Mouse (Mus musculus): Measurements from ENCODE around the gene Ivns1abp. TPM values are rescaled to one million over a fixed set of nuclear protein-coding genes. Genes with fewer than 3 reads are reported as not detected.

Ivns1abp gene
- polyA plus RNA-seq, 1 experiment from 2014 or later: 319 TPM

- Histone ChIP-seq H3K27me3 (replicated peaks) (no peaks in the 10 kb centered on the region), H3K27ac (ENCODE audit: poor library complexity, severe bottlenecking) (no peak overlapping the region), H3K4me1 (replicated peaks) (peaks cover 2% of the 10 kb centered on the region; the same call in 1 of the 2 replicates), H3K4me3 (no peak overlapping the region), H3K36me3 (no peaks in the 10 kb centered on the region), H3K4me2 (no peak overlapping the region), H3K9me3 (replicated peaks) (no peaks in the 10 kb centered on the region), H3K9ac (no peak overlapping the region)
- no peak for ATAC-seq (ENCODE audit: insufficient number of reproducible peaks, low FRiP score)
- WGBS: 77% methylated on average over 5 of the region's 5 CpGs
Observed at GRCm38 (mm10) chr1:151310511-151310910, 33.8 kb upstream of the Ivns1abp start.

GRCm38 (mm10) chr1:151311379-151311778, 32.9 kb upstream of the Ivns1abp start:
- no peak overlapping the region for H3K27ac ChIP-seq (ENCODE audit: poor library complexity, severe bottlenecking)
- H3K9ac ChIP-seq: no peak overlapping the region
- ATAC-seq (ENCODE audit: insufficient number of reproducible peaks, low FRiP score): no peak
- H3K4me2 ChIP-seq: no peak overlapping the region
- no peaks in the 10 kb centered on the region for H3K36me3 ChIP-seq
- no peaks in the 10 kb centered on the region for H3K27me3 ChIP-seq (replicated peaks)
- no peaks in the 10 kb centered on the region for H3K9me3 ChIP-seq (replicated peaks)
- peaks cover 2% of the 10 kb centered on the region; the same call in 1 of the 2 replicates for H3K4me1 ChIP-seq (replicated peaks)
- H3K4me3 ChIP-seq: no peak overlapping the region
- WGBS: 89% methylated on average over 11 of the region's 11 CpGs

GRCm38 (mm10) chr1:151319267-151319666, 25.0 kb upstream of the Ivns1abp start:
- Histone ChIP-seq H3K9ac (no peak overlapping the region), H3K4me2 (no peak overlapping the region), H3K36me3 (no peaks in the 10 kb centered on the region), H3K9me3 (replicated peaks) (no peaks in the 10 kb centered on the region), H3K4me1 (replicated peaks) (no peaks in the 10 kb centered on the region), H3K27ac (ENCODE audit: poor library complexity, severe bottlenecking) (no peak overlapping the region), H3K27me3 (replicated peaks) (no peaks in the 10 kb centered on the region), H3K4me3 (no peak overlapping the region)
- 88% methylated on average over 7 of the region's 7 CpGs for WGBS
- no peak for ATAC-seq (ENCODE audit: insufficient number of reproducible peaks, low FRiP score)

GRCm38 (mm10) chr1:151320408-151320807, 23.9 kb upstream of the Ivns1abp start:
- Histone ChIP-seq H3K9ac (no peak overlapping the region), H3K27me3 (replicated peaks) (no peaks in the 10 kb centered on the region), H3K9me3 (replicated peaks) (no peaks in the 10 kb centered on the region), H3K4me2 (no peak overlapping the region), H3K36me3 (no peaks in the 10 kb centered on the region), H3K27ac (ENCODE audit: poor library complexity, severe bottlenecking) (no peak overlapping the region), H3K4me1 (replicated peaks) (no peaks in the 10 kb centered on the region), H3K4me3 (no peak overlapping the region)
- no peak for ATAC-seq (ENCODE audit: insufficient number of reproducible peaks, low FRiP score)
- 41% methylated on average over 4 of the region's 4 CpGs for WGBS

- Histone ChIP-seq H3K36me3 (no peaks in the 10 kb centered on the region), H3K9ac (no peak overlapping the region), H3K27me3 (replicated peaks) (no peaks in the 10 kb centered on the region), H3K4me3 (no peak overlapping the region), H3K9me3 (replicated peaks) (no peaks in the 10 kb centered on the region), H3K27ac (ENCODE audit: poor library complexity, severe bottlenecking) (no peak overlapping the region), H3K4me2 (no peak overlapping the region), H3K4me1 (replicated peaks) (no peaks in the 10 kb centered on the region)
- WGBS: 86% methylated on average over 1 of the region's 1 CpGs
- ATAC-seq (ENCODE audit: insufficient number of reproducible peaks, low FRiP score): no peak
Observed at GRCm38 (mm10) chr1:151325328-151325727, 18.9 kb upstream of the Ivns1abp start.

- whole genome bisulfite sequencing: 85% methylated on average over 14 of the region's 14 CpGs
- Histone ChIP-seq H3K4me1 (replicated peaks) (no peaks in the 10 kb centered on the region), H3K4me3 (no peak overlapping the region), H3K36me3 (no peaks in the 10 kb centered on the region), H3K4me2 (no peak overlapping the region), H3K9me3 (replicated peaks) (no peaks in the 10 kb centered on the region), H3K27me3 (replicated peaks) (no peaks in the 10 kb centered on the region), H3K27ac (ENCODE audit: poor library complexity, severe bottlenecking) (no peak overlapping the region), H3K9ac (no peak overlapping the region)
- no peak for ATAC-seq (ENCODE audit: insufficient number of reproducible peaks, low FRiP score)
Observed at GRCm38 (mm10) chr1:151328341-151329097, 15.8 kb upstream of the Ivns1abp start.

GRCm38 (mm10) chr1:151329601-151330000, 14.7 kb upstream of the Ivns1abp start:
- H3K4me3 ChIP-seq: no peak overlapping the region
- H3K27ac ChIP-seq (ENCODE audit: poor library complexity, severe bottlenecking): no peak overlapping the region
- H3K27me3 ChIP-seq (replicated peaks): no peaks in the 10 kb centered on the region
- no peak overlapping the region for H3K9ac ChIP-seq
- H3K36me3 ChIP-seq: no peaks in the 10 kb centered on the region
- H3K4me2 ChIP-seq: no peak overlapping the region
- no peaks in the 10 kb centered on the region for H3K9me3 ChIP-seq (replicated peaks)
- 75% methylated on average over 7 of the region's 7 CpGs for WGBS
- ATAC-seq (ENCODE audit: insufficient number of reproducible peaks, low FRiP score): no peak
- H3K4me1 ChIP-seq (replicated peaks): no peaks in the 10 kb centered on the region

GRCm38 (mm10) chr1:151332819-151333218, 11.5 kb upstream of the Ivns1abp start:
- Histone ChIP-seq H3K9ac (no peak overlapping the region), H3K9me3 (replicated peaks) (no peaks in the 10 kb centered on the region), H3K27me3 (replicated peaks) (no peaks in the 10 kb centered on the region), H3K4me2 (no peak overlapping the region), H3K4me3 (no peak overlapping the region), H3K27ac (ENCODE audit: poor library complexity, severe bottlenecking) (no peak overlapping the region), H3K36me3 (no peaks in the 10 kb centered on the region), H3K4me1 (replicated peaks) (peaks cover 3% of the 10 kb centered on the region)
- no peak for ATAC-seq (ENCODE audit: insufficient number of reproducible peaks, low FRiP score)
- WGBS: 87% methylated on average over 3 of the region's 3 CpGs

- Histone ChIP-seq H3K4me1 (replicated peaks) (peaks cover 49% of the 10 kb centered on the region), H3K36me3 (no peaks in the 10 kb centered on the region), H3K4me2 (no peak overlapping the region), H3K4me3 (no peak overlapping the region), H3K9me3 (replicated peaks) (no peaks in the 10 kb centered on the region), H3K27ac (ENCODE audit: poor library complexity, severe bottlenecking) (peak overlapping the region; percentile 85), H3K9ac (no peak overlapping the region), H3K27me3 (replicated peaks) (no peaks in the 10 kb centered on the region)
- ATAC-seq (ENCODE audit: insufficient number of reproducible peaks, low FRiP score): no peak
Observed at GRCm38 (mm10) chr1:151338234-151338633, 6.0 kb upstream of the Ivns1abp start.

- no peaks in the 10 kb centered on the region for H3K27me3 ChIP-seq (replicated peaks)
- peak overlapping the region; percentile 85 for H3K27ac ChIP-seq (ENCODE audit: poor library complexity, severe bottlenecking)
Observed at GRCm38 (mm10) chr1:151338941-151339340, 5.3 kb upstream of the Ivns1abp start.

GRCm38 (mm10) chr1:151341321-151342044, 2.8 kb upstream of the Ivns1abp start:
- Histone ChIP-seq H3K27ac (ENCODE audit: poor library complexity, severe bottlenecking) (peak overlapping the region; percentile 62), H3K9ac (0 out of 2 replicates have a peak overlapping the region, but pooled peaks have one; percentile 23), H3K4me3 (no peak overlapping the region), H3K27me3 (replicated peaks) (no peaks in the 10 kb centered on the region), H3K36me3 (no peaks in the 10 kb centered on the region), H3K4me2 (peak overlapping the region; percentile 26), H3K9me3 (replicated peaks) (no peaks in the 10 kb centered on the region), H3K4me1 (replicated peaks) (peaks cover 53% of the 10 kb centered on the region)
- WGBS: 56% methylated on average over 8 of the region's 8 CpGs
- ATAC-seq (ENCODE audit: insufficient number of reproducible peaks, low FRiP score): no peak

More at GRCm38 (mm10) chr1:151338941-151339340, 5.3 kb upstream of the Ivns1abp start:
- H3K36me3 ChIP-seq: no peaks in the 10 kb centered on the region
- H3K4me1 ChIP-seq (replicated peaks): peaks cover 52% of the 10 kb centered on the region
- WGBS: 17% methylated on average over 2 of the region's 2 CpGs
- H3K4me2 ChIP-seq: no peak overlapping the region
- H3K9ac ChIP-seq: no peak overlapping the region
- ATAC-seq (ENCODE audit: insufficient number of reproducible peaks, low FRiP score): peak; percentile 77
- H3K9me3 ChIP-seq (replicated peaks): no peaks in the 10 kb centered on the region
- H3K4me3 ChIP-seq: no peak overlapping the region

All from heart, embryonic 12.5 days (tissue).